Mouse (Mus musculus): ENCODE measurements at regions not wholly inside any gene's neighbourhood (a gene's known extent, or its start where the extent isn't known, plus 50 kb on each side); places are given as distances from the start of the nearest gene placed in this dataset.

DNA sequence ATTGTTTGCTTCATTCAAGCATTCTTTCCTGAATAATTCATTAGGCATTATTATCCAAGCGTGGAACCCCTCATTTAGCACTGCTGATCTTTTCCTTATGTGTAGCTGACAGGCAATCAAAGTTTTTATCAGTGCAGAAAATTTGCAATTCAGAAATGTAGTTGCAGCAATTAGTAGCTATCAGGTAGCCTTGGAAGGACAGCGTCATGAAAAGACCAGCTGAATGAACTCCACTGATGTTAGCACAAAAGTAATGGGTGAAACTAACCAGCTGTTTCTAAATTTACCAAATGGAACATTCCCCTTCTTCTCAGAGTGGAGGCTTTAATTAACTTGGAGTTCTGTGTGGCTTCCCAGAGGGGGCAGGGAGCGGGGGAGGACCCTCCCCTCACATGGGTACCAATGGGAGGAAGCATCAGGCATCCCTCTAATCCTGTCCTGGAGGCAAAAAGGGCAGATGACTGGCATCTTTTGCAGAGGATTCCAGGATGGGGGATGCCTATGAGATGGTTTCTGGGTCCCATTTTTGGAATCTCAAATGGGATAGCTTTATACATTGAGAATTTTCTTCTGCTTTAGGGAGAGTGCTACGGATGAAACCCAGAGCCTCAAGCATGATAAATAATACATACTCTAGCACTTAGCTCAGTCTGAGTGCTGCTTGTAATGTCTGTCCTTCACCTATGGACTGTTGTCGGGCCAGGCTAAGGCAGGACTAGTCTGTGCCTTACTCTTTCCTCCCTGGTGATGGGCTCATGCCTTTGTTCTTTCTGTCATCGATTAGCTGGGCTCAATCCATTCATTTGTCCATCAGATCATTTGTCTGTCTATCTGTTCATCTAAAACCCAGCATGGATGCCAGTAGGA, 117.4 kb upstream of the Rcn1 start:
- Histone ChIP-seq H3K27me3 (ENCODE audit: control insufficient read depth, insufficient read depth, low read length) (peaks cover 9% of the 10 kb centered on the region), H3K4me1 (ENCODE audit: control insufficient read depth, insufficient read depth, low read length) (peaks cover 10% of the 10 kb centered on the region), H3K36me3 (ENCODE audit: control insufficient read depth, insufficient read depth, low read length) (no peaks in the 10 kb centered on the region), H3K9me3 (ENCODE audit: control insufficient read depth, low read length) (no peaks in the 10 kb centered on the region), H3K4me3 (ENCODE audit: low read depth, low read length) (no peak overlapping the region), H3K27ac (ENCODE audit: low read depth, low read length) (0 out of 2 replicates have a peak overlapping the region, but pooled peaks have one; percentile 12), H3K9ac (ENCODE audit: low read length) (no peak overlapping the region), H3K4me2 (peak overlapping the region; percentile 19; the same call in 1 of the 2 replicates)
- 45% methylated on average over 6 of the region's 6 CpGs for WGBS
- ATAC-seq (ENCODE audit: low FRiP score) (peak; percentile 80), DNase-seq (ENCODE audit: low spot score, missing footprints) (peak; percentile 89)

- WGBS: 7% methylated on average over 4 of the region's 4 CpGs
- peaks cover 2% of the 10 kb centered on the region for H3K4me1 ChIP-seq (ENCODE audit: control insufficient read depth, insufficient read depth, low read length)
- H3K27ac ChIP-seq (ENCODE audit: low read depth, low read length): no peak overlapping the region
- no peak for DNase-seq (ENCODE audit: low spot score, missing footprints)
- no peaks in the 10 kb centered on the region for H3K9me3 ChIP-seq (ENCODE audit: control insufficient read depth, low read length)
- H3K36me3 ChIP-seq (ENCODE audit: control insufficient read depth, insufficient read depth, low read length): no peaks in the 10 kb centered on the region
- peaks cover 13% of the 10 kb centered on the region for H3K27me3 ChIP-seq (ENCODE audit: control insufficient read depth, insufficient read depth, low read length)
- no peak overlapping the region for H3K4me2 ChIP-seq
- no peak overlapping the region for H3K4me3 ChIP-seq (ENCODE audit: low read depth, low read length)
- no peak overlapping the region for H3K9ac ChIP-seq (ENCODE audit: low read length)
- 0 out of 2 replicates have a peak, but pooled peaks have one; percentile 40 for ATAC-seq (ENCODE audit: low FRiP score)
These were observed 122.7 kb upstream of the Rcn1 start for GRCm38 (mm10) chr2:105521841-105522240.

GRCm38 (mm10) chr2:105523297-105523802, 124.2 kb upstream of the Rcn1 start:
- peak; percentile 96 for DNase-seq (ENCODE audit: low spot score, missing footprints)
- no peak overlapping the region for H3K27ac ChIP-seq (ENCODE audit: low read depth, low read length)
- H3K36me3 ChIP-seq (ENCODE audit: control insufficient read depth, insufficient read depth, low read length): no peaks in the 10 kb centered on the region
- peaks cover 12% of the 10 kb centered on the region for H3K27me3 ChIP-seq (ENCODE audit: control insufficient read depth, insufficient read depth, low read length)
- H3K9ac ChIP-seq (ENCODE audit: low read length): no peak overlapping the region
- 4% methylated on average over 5 of the region's 5 CpGs for WGBS
- H3K4me1 ChIP-seq (ENCODE audit: control insufficient read depth, insufficient read depth, low read length): no peaks in the 10 kb centered on the region; the same call in 1 of the 2 replicates
- peak; percentile 47 for ATAC-seq (ENCODE audit: low FRiP score)
- H3K9me3 ChIP-seq (ENCODE audit: control insufficient read depth, low read length): no peaks in the 10 kb centered on the region
- H3K4me3 ChIP-seq (ENCODE audit: low read depth, low read length): no peak overlapping the region
- H3K4me2 ChIP-seq: no peak overlapping the region

DNA sequence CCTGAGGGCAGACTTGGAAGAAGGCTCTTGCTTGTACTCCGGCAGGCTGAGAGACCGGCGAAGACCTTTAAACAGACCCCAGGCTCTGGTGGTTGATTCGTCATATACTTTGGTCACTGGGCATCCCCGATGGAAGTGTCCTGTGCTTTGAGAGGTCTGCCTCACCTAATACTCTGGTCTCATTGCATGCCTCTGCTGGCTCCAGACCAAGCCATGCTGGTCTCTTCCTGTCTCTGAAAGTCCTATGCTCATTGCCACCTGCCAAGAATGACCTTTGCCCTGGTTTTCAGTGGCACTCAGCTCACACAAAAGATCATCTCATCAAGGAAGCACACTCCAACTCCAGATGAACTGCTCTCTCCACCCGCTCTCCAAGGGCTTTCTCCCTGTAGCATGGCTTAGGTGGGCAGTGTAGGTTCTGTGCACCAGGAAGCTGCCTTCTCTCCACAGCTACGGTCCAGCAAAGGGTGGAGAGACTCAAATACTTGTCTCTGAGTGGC, 126.0 kb upstream of the Rcn1 start:
- H3K4me1 ChIP-seq (ENCODE audit: control insufficient read depth, insufficient read depth, low read length): no peaks in the 10 kb centered on the region; the same call in 1 of the 2 replicates
- peaks cover 6% of the 10 kb centered on the region; the same call in 1 of the 2 replicates for H3K27me3 ChIP-seq (ENCODE audit: control insufficient read depth, insufficient read depth, low read length)
- H3K36me3 ChIP-seq (ENCODE audit: control insufficient read depth, insufficient read depth, low read length): no peaks in the 10 kb centered on the region
- no peak for ATAC-seq (ENCODE audit: low FRiP score)
- no peaks in the 10 kb centered on the region for H3K9me3 ChIP-seq (ENCODE audit: control insufficient read depth, low read length)
- no peak overlapping the region for H3K27ac ChIP-seq (ENCODE audit: low read depth, low read length)
- DNase-seq (ENCODE audit: low spot score, missing footprints): no peak
- no peak overlapping the region for H3K4me2 ChIP-seq
- H3K4me3 ChIP-seq (ENCODE audit: low read depth, low read length): no peak overlapping the region
- 77% methylated on average over 7 of the region's 7 CpGs for WGBS
- H3K9ac ChIP-seq (ENCODE audit: low read length): no peak overlapping the region

GRCm38 (mm10) chr2:105528535-105528934, 129.4 kb upstream of the Rcn1 start:
- Histone ChIP-seq H3K4me3 (ENCODE audit: low read depth, low read length) (no peak overlapping the region), H3K36me3 (ENCODE audit: control insufficient read depth, insufficient read depth, low read length) (no peaks in the 10 kb centered on the region), H3K4me1 (ENCODE audit: control insufficient read depth, insufficient read depth, low read length) (no peaks in the 10 kb centered on the region), H3K27me3 (ENCODE audit: control insufficient read depth, insufficient read depth, low read length) (peaks cover 6% of the 10 kb centered on the region; the same call in 1 of the 2 replicates), H3K4me2 (no peak overlapping the region), H3K9ac (ENCODE audit: low read length) (no peak overlapping the region), H3K27ac (ENCODE audit: low read depth, low read length) (no peak overlapping the region), H3K9me3 (ENCODE audit: control insufficient read depth, low read length) (no peaks in the 10 kb centered on the region)
- no peak for ATAC-seq (ENCODE audit: low FRiP score)
- DNase-seq (ENCODE audit: low spot score, missing footprints): peak; percentile 21
- 91% methylated on average over 8 of the region's 8 CpGs for WGBS

DNA sequence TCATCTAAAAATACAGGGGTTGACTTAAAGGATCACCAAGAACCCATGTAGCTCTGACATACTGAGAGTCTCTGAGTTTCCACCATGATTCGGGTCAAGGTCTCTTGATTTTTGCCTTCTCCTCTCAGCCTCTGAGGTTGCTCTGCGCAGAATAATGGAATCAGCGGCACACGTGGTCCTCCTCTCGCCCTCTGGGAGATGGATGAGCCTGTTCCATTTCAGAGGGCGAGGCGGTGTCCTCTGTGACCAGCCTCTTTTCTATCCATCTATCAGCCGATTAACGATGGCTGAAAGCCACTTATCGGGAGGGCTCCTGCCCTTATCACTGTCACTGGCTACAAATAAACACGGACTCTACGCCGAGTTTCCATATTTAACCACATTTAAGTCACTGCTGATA, 124.6 kb upstream of the Pax6 start:
- no peak for DNase-seq (ENCODE audit: low spot score, missing footprints)

GRCm38 (mm10) chr2:105552092-105552491, 116.6 kb upstream of the Pax6 start:
- Histone ChIP-seq H3K4me1 (ENCODE audit: control insufficient read depth, insufficient read depth, low read length) (no peaks in the 10 kb centered on the region), H3K4me3 (ENCODE audit: low read depth, low read length) (no peak overlapping the region), H3K27ac (ENCODE audit: low read depth, low read length) (no peak overlapping the region), H3K9me3 (ENCODE audit: control insufficient read depth, low read length) (no peaks in the 10 kb centered on the region), H3K4me2 (no peak overlapping the region), H3K9ac (ENCODE audit: low read length) (no peak overlapping the region), H3K27me3 (ENCODE audit: control insufficient read depth, insufficient read depth, low read length) (no peaks in the 10 kb centered on the region), H3K36me3 (ENCODE audit: control insufficient read depth, insufficient read depth, low read length) (no peaks in the 10 kb centered on the region)
- no peak for DNase-seq (ENCODE audit: low spot score, missing footprints)
- WGBS: 86% methylated on average over 2 of the region's 2 CpGs
- no peak for ATAC-seq (ENCODE audit: low FRiP score)

More for the DNA sequence above, 124.6 kb upstream of the Pax6 start:
- H3K27ac ChIP-seq (ENCODE audit: low read depth, low read length): no peak overlapping the region
- no peaks in the 10 kb centered on the region for H3K27me3 ChIP-seq (ENCODE audit: control insufficient read depth, insufficient read depth, low read length)
- no peaks in the 10 kb centered on the region for H3K9me3 ChIP-seq (ENCODE audit: control insufficient read depth, low read length)
- H3K4me1 ChIP-seq (ENCODE audit: control insufficient read depth, insufficient read depth, low read length): no peaks in the 10 kb centered on the region
- H3K9ac ChIP-seq (ENCODE audit: low read length): no peak overlapping the region
- H3K36me3 ChIP-seq (ENCODE audit: control insufficient read depth, insufficient read depth, low read length): no peaks in the 10 kb centered on the region
- WGBS: 91% methylated on average over 13 of the region's 13 CpGs
- H3K4me2 ChIP-seq: no peak overlapping the region
- no peak for ATAC-seq (ENCODE audit: low FRiP score)
- H3K4me3 ChIP-seq (ENCODE audit: low read depth, low read length): no peak overlapping the region

GRCm38 (mm10) chr2:105586782-105587181, 81.9 kb upstream of the Pax6 start:
- Histone ChIP-seq H3K4me2 (no peak overlapping the region), H3K4me1 (ENCODE audit: control insufficient read depth, insufficient read depth, low read length) (no peaks in the 10 kb centered on the region), H3K36me3 (ENCODE audit: control insufficient read depth, insufficient read depth, low read length) (no peaks in the 10 kb centered on the region), H3K27ac (ENCODE audit: low read depth, low read length) (no peak overlapping the region), H3K27me3 (ENCODE audit: control insufficient read depth, insufficient read depth, low read length) (peaks cover 44% of the 10 kb centered on the region), H3K9me3 (ENCODE audit: control insufficient read depth, low read length) (peaks cover 2% of the 10 kb centered on the region; the same call in 1 of the 2 replicates), H3K9ac (ENCODE audit: low read length) (no peak overlapping the region), H3K4me3 (ENCODE audit: low read depth, low read length) (no peak overlapping the region)
- 41% methylated on average over 2 of the region's 2 CpGs for WGBS
- ATAC-seq (ENCODE audit: low FRiP score) (no peak), DNase-seq (ENCODE audit: low spot score, missing footprints) (no peak)

GRCm38 (mm10) chr2:105594131-105594530, 74.6 kb upstream of the Pax6 start:
- Histone ChIP-seq H3K27me3 (ENCODE audit: control insufficient read depth, insufficient read depth, low read length) (peaks cover 64% of the 10 kb centered on the region), H3K9ac (ENCODE audit: low read length) (no peak overlapping the region), H3K9me3 (ENCODE audit: control insufficient read depth, low read length) (peaks cover 2% of the 10 kb centered on the region; the same call in 1 of the 2 replicates), H3K4me3 (ENCODE audit: low read depth, low read length) (no peak overlapping the region), H3K36me3 (ENCODE audit: control insufficient read depth, insufficient read depth, low read length) (no peaks in the 10 kb centered on the region), H3K27ac (ENCODE audit: low read depth, low read length) (no peak overlapping the region), H3K4me1 (ENCODE audit: control insufficient read depth, insufficient read depth, low read length) (no peaks in the 10 kb centered on the region), H3K4me2 (no peak overlapping the region)
- DNase-seq (ENCODE audit: low spot score, missing footprints) (no peak), ATAC-seq (ENCODE audit: low FRiP score) (no peak)
- 84% methylated on average over 2 of the region's 2 CpGs for WGBS

Data from midbrain, embryonic 11.5 days (tissue).